Mouse (Mus musculus) lung, postnatal 25 days (tissue): ENCODE results near the gene Vmn1r169.
"Not testable (repeated sequence)": the region's sequence is repeated elsewhere in the genome, so short reads cannot be mapped to it uniquely, and the experiment has no call there.

Source experiments
- DNase-seq: peaks from one replicate; pipeline ENCODE4 v3.0.0; 2022; ENCODE audit warnings: low spot score

Gene Vmn1r169

GRCm38 (mm10) chr7:23575226-23575625, at the start of gene Vmn1r169:
Gene Vmn1r169 (plus strand): TSS chr7:23575526.
- not testable (repeated sequence) for DNase-seq

GRCm38 (mm10) chr7:23539432-23539831, 35.9 kb upstream of the Vmn1r169 start, which contains the start of gene Vmn1r168:
Gene Vmn1r168 (plus strand): TSS chr7:23539732.
- DNase-seq: not testable (repeated sequence)

- DNase-seq: not testable (repeated sequence)
These were observed 30.5 kb downstream of the Vmn1r169 start, which contains the start of gene Vmn1r170 for GRCm38 (mm10) chr7:23605875-23606274. Gene Vmn1r170 (plus strand): TSS chr7:23606175.
